Mouse (Mus musculus): ENCODE measurements at regions not wholly inside any gene's neighbourhood (a gene's known extent, or its start where the extent isn't known, plus 50 kb on each side); places are given as distances from the start of the nearest gene placed in this dataset.

DNA sequence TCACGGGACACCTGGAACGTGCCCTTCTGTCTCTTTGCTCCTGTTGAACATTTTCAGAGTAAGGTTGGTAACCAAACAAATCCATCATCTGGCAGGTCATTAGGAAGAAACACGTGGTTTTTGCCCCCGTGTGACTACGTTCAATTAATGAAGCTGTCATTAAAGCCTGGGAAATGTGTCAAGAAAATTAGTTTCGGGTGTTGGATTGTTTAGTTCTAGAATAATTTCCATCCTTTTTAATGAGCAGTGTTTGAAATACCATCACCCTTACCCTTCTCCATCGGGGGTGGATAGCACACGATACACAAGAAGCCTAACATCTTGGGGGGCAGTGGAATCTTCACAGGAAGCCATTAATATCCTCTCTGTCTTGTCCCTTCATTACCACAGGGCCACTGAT lies 107.7 kb downstream of the Far1 start:
- no peaks in the 10 kb centered on the region for H3K4me1 ChIP-seq (replicated peaks; ENCODE audit: control insufficient read depth, insufficient read depth, low read length)
- H3K9ac ChIP-seq (ENCODE audit: low read length), result no peak overlapping the region
- no peak overlapping the region for H3K4me3 ChIP-seq (ENCODE audit: low read length)
- 42% methylated on average over 8 of the region's 8 CpGs for WGBS
- H3K36me3 ChIP-seq (ENCODE audit: control insufficient read depth, insufficient read depth, low read length), result no peaks in the 10 kb centered on the region
- no peak for ATAC-seq (ENCODE audit: low read depth)
- no peak overlapping the region for H3K27ac ChIP-seq (ENCODE audit: low read length)
- H3K4me2 ChIP-seq (ENCODE audit: low read depth, low read length), result no peak overlapping the region
- no peaks in the 10 kb centered on the region for H3K27me3 ChIP-seq (ENCODE audit: control insufficient read depth, insufficient read depth, low read depth, low read length)
- no peaks in the 10 kb centered on the region for H3K9me3 ChIP-seq (ENCODE audit: control insufficient read depth, low read length)

DNA sequence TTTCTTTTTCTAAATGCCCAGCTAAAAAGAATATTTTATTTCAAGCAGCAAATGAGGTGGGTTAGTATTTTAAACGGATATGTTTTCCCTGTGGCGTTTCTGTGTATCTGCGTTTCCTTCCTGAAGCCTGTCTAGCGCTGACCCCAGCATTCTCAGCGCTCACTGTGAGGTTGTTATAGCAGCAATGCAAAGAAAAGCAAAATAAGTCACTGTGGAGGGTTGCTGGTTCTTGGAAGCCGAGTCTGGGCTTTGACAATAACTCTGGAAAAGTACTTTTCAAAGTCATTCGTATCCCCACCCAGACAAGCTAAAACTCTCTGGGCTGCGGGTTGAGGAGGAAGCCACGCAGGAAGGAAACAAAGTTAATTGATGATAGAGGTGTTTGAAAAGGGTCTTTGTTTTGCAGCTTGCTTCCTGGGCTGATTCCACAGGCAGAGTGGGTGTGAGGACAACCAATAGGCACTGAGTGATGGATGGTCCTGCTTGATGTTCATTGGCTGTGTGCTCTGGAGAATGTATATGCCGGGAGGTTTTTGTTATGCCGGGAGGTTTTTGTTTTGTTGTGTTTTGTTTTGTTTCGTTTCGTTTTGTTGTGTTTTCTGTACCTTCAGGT lies 108.4 kb downstream of the Far1 start:
- no peak overlapping the region for H3K27ac ChIP-seq (ENCODE audit: low read length)
- no peaks in the 10 kb centered on the region for H3K9me3 ChIP-seq (ENCODE audit: control insufficient read depth, low read length)
- no peak for ATAC-seq (ENCODE audit: low read depth)
- no peak overlapping the region for H3K4me3 ChIP-seq (ENCODE audit: low read length)
- no peaks in the 10 kb centered on the region for H3K27me3 ChIP-seq (ENCODE audit: control insufficient read depth, insufficient read depth, low read depth, low read length)
- H3K4me2 ChIP-seq (ENCODE audit: low read depth, low read length), result 0 out of 2 replicates have a peak overlapping the region, but pooled peaks have one; percentile 9
- no peak overlapping the region for H3K9ac ChIP-seq (ENCODE audit: low read length)
- WGBS, result 48% methylated on average over 13 of the region's 13 CpGs
- H3K36me3 ChIP-seq (ENCODE audit: control insufficient read depth, insufficient read depth, low read length), result no peaks in the 10 kb centered on the region
- no peaks in the 10 kb centered on the region for H3K4me1 ChIP-seq (replicated peaks; ENCODE audit: control insufficient read depth, insufficient read depth, low read length)

DNA sequence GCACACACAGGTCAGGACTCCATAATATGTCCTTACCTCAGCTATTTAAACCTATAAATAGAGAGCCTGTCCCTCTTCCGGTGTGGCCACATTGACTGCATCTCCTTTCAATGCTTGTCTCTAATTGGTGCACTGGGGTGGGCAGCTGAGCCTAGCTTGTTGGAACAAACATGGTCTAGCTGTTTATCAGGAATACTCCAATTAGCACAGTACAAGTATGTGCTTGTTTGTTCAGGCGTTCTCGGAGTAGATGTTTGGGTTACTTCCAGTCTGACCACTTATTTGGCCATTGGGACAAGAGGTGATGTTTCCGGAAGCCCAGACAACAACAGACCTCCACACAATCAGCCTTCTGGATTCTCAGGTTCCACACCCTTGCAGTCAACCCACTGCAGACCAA lies 109.7 kb downstream of the Far1 start:
- H3K4me3 ChIP-seq (ENCODE audit: low read length), result no peak overlapping the region
- no peak overlapping the region for H3K9ac ChIP-seq (ENCODE audit: low read length)
- H3K36me3 ChIP-seq (ENCODE audit: control insufficient read depth, insufficient read depth, low read length), result no peaks in the 10 kb centered on the region
- WGBS, result 54% methylated on average over 4 of the region's 4 CpGs
- H3K4me2 ChIP-seq (ENCODE audit: low read depth, low read length), result no peak overlapping the region
- ATAC-seq (ENCODE audit: low read depth), result no peak
- H3K27ac ChIP-seq (ENCODE audit: low read length), result no peak overlapping the region
- H3K4me1 ChIP-seq (replicated peaks; ENCODE audit: control insufficient read depth, insufficient read depth, low read length), result no peaks in the 10 kb centered on the region
- H3K9me3 ChIP-seq (ENCODE audit: control insufficient read depth, low read length), result no peaks in the 10 kb centered on the region
- no peaks in the 10 kb centered on the region for H3K27me3 ChIP-seq (ENCODE audit: control insufficient read depth, insufficient read depth, low read depth, low read length)

DNA sequence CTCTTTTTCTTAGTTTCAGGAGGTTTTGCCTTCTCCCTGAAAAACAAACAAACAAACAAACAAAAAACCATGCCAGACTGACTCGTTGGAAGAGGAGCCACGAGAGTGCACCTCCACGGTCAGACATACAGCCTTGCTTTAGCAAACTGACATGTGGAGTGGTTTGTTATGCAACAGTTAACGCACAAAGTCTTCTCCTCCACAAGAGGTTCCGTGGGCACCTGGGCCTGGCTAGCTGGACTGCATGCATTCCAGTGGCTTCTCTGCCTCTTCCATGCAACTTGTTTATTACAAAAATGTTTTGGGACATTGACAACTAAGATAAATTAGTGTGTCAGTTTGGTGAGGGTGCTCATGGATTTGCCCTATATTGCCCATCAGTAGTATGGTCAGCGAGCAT lies 110.3 kb downstream of the Far1 start:
- Histone ChIP-seq H3K36me3 (ENCODE audit: control insufficient read depth, insufficient read depth, low read length) (no peaks in the 10 kb centered on the region), H3K4me2 (ENCODE audit: low read depth, low read length) (no peak overlapping the region), H3K27ac (ENCODE audit: low read length) (no peak overlapping the region), H3K4me1 (replicated peaks; ENCODE audit: control insufficient read depth, insufficient read depth, low read length) (no peaks in the 10 kb centered on the region), H3K4me3 (ENCODE audit: low read length) (no peak overlapping the region), H3K27me3 (ENCODE audit: control insufficient read depth, insufficient read depth, low read depth, low read length) (no peaks in the 10 kb centered on the region), H3K9me3 (ENCODE audit: control insufficient read depth, low read length) (no peaks in the 10 kb centered on the region), H3K9ac (ENCODE audit: low read length) (no peak overlapping the region)
- ATAC-seq (ENCODE audit: low read depth), result no peak
- WGBS, result 73% methylated on average over 6 of the region's 6 CpGs

DNA sequence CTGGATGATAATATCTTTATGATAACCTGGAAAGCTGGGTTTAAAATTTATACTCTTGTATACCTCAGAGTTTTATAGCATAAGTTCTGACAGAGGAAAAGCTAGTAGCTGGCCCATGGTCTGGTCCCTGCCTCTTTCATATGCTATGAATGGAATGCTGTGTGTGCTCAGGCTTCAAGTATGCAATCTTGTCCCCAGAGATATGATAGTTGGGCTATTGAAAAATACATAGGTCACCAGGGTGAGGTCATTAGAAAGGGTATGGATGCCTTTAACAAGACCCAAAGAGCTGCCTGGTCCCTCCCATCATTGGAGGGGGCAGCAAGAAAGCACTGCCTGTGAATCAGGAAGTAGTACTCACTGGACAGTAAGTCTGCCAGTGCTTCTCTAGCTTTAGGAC lies 113.1 kb downstream of the Far1 start:
- no peak overlapping the region for H3K27ac ChIP-seq (ENCODE audit: low read length)
- no peak for ATAC-seq (ENCODE audit: low read depth)
- no peak overlapping the region for H3K4me3 ChIP-seq (ENCODE audit: low read length)
- H3K36me3 ChIP-seq (ENCODE audit: control insufficient read depth, insufficient read depth, low read length), result no peaks in the 10 kb centered on the region
- no peak overlapping the region for H3K4me2 ChIP-seq (ENCODE audit: low read depth, low read length)
- H3K9ac ChIP-seq (ENCODE audit: low read length), result no peak overlapping the region
- H3K4me1 ChIP-seq (replicated peaks; ENCODE audit: control insufficient read depth, insufficient read depth, low read length), result no peaks in the 10 kb centered on the region
- no peaks in the 10 kb centered on the region for H3K9me3 ChIP-seq (ENCODE audit: control insufficient read depth, low read length)
- H3K27me3 ChIP-seq (ENCODE audit: control insufficient read depth, insufficient read depth, low read depth, low read length), result no peaks in the 10 kb centered on the region

DNA sequence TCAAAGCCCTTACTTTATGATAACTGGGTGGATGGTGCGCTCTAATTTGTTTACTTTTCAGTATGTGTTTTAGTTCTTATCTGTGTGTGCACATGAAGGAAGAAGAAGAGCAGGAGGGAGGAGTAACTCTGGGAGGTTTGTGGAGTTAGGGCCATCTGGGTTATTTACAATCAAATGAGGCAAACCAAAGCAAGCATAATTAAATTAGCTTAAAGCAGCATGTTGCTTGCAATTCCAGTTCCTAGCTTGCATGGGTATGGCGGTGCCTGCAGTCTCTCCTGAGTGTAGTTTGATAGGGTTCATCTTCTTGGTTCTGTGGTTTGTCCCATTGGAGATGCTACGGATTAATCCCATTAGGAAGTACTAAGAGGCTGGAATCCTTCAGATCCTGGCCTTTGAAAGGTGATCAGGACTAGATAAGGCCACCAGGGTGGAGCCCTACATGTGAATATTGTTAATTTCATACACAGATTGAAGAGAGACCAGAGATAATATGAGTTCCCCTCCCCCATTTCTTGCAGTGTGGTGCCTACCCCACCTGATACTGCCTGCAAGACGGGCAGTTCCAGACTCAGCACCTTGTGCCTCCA lies 123.5 kb downstream of the Far1 start:
- Histone ChIP-seq H3K9me3 (ENCODE audit: control insufficient read depth, low read length) (no peaks in the 10 kb centered on the region), H3K9ac (ENCODE audit: low read length) (no peak overlapping the region), H3K36me3 (ENCODE audit: control insufficient read depth, insufficient read depth, low read length) (no peaks in the 10 kb centered on the region), H3K27ac (ENCODE audit: low read length) (no peak overlapping the region), H3K27me3 (ENCODE audit: control insufficient read depth, insufficient read depth, low read depth, low read length) (no peaks in the 10 kb centered on the region), H3K4me3 (ENCODE audit: low read length) (no peak overlapping the region), H3K4me2 (ENCODE audit: low read depth, low read length) (no peak overlapping the region), H3K4me1 (replicated peaks; ENCODE audit: control insufficient read depth, insufficient read depth, low read length) (no peaks in the 10 kb centered on the region)
- ATAC-seq (ENCODE audit: low read depth), result no peak
- 66% methylated on average over 4 of the region's 4 CpGs for WGBS

DNA sequence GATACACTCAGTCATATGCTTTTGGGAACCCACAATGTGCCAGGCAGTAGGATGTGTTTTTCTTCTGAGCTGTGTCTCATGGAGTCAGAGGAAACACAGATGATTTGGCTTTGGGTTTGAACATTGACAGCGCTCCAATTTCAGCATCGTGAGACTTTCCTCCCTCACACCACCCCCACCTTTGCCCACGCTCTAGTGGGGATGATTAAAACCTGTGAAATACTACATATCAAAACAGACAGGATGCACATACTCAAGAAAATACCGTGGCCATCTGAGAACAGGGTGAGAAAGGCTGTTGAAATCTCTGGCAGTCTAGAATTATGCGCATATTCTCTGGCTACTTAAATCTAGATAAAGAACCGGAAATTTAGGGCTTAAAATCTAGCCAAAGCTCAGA lies 124.5 kb downstream of the Far1 start:
- no peaks in the 10 kb centered on the region for H3K36me3 ChIP-seq (ENCODE audit: control insufficient read depth, insufficient read depth, low read length)
- H3K9me3 ChIP-seq (ENCODE audit: control insufficient read depth, low read length), result no peaks in the 10 kb centered on the region
- no peak overlapping the region for H3K27ac ChIP-seq (ENCODE audit: low read length)
- no peak for ATAC-seq (ENCODE audit: low read depth)
- no peak overlapping the region for H3K4me3 ChIP-seq (ENCODE audit: low read length)
- no peaks in the 10 kb centered on the region for H3K27me3 ChIP-seq (ENCODE audit: control insufficient read depth, insufficient read depth, low read depth, low read length)
- WGBS, result 68% methylated on average over 6 of the region's 6 CpGs
- H3K9ac ChIP-seq (ENCODE audit: low read length), result no peak overlapping the region
- H3K4me2 ChIP-seq (ENCODE audit: low read depth, low read length), result no peak overlapping the region
- H3K4me1 ChIP-seq (replicated peaks; ENCODE audit: control insufficient read depth, insufficient read depth, low read length), result no peaks in the 10 kb centered on the region

DNA sequence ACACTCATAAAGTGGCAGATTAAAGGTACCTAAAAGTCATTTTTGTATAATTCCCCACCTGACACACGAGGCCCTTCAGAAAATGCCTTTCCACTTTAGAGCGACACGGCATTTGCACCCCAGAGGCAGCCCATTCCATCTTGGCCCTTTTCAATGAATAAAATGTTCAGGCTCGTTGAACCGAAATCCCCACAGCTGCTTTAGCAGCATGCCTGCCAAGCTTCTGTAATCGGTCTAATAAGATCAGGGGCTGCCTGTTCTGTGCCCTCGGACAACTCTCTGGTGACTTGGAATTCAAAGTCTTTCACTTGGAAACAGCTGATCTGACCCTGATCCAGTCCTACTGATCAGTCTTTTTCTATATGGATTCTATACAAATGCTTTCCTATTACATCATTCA lies 123.3 kb upstream of the Spon1 start:
- WGBS, result 86% methylated on average over 7 of the region's 7 CpGs
- H3K36me3 ChIP-seq (ENCODE audit: control insufficient read depth, insufficient read depth, low read length), result no peaks in the 10 kb centered on the region
- no peak overlapping the region for H3K4me3 ChIP-seq (ENCODE audit: low read length)
- H3K27me3 ChIP-seq (ENCODE audit: control insufficient read depth, insufficient read depth, low read depth, low read length), result no peaks in the 10 kb centered on the region
- no peak overlapping the region for H3K27ac ChIP-seq (ENCODE audit: low read length)
- H3K4me1 ChIP-seq (replicated peaks; ENCODE audit: control insufficient read depth, insufficient read depth, low read length), result no peaks in the 10 kb centered on the region
- no peak for ATAC-seq (ENCODE audit: low read depth)
- no peak overlapping the region for H3K4me2 ChIP-seq (ENCODE audit: low read depth, low read length)
- H3K9me3 ChIP-seq (ENCODE audit: control insufficient read depth, low read length), result no peaks in the 10 kb centered on the region
- no peak overlapping the region for H3K9ac ChIP-seq (ENCODE audit: low read length)

DNA sequence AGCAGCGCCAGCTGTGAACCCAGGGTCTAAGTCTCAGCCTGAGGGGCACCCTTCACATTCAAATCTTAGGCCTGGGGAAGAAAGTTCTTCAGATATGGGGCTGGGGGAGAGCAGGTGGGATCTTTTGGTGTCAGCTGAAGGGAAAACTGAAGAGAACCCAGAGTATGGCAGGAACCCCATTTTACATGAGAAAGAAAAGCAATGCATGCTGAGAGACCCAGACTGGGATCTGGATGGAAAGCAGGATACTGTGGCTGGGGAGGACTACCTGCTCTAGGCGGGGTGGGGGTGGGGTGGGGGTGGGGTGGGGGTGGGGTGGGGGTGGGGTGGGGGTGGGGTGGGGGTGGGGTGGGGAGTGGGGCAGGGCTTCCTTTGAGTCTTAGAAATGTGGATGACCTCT lies 115.2 kb upstream of the Spon1 start:
- H3K9ac ChIP-seq (ENCODE audit: low read length), result no peak overlapping the region
- 60% methylated on average over 2 of the region's 2 CpGs for WGBS
- H3K27me3 ChIP-seq (ENCODE audit: control insufficient read depth, insufficient read depth, low read depth, low read length), result no peaks in the 10 kb centered on the region
- no peaks in the 10 kb centered on the region for H3K9me3 ChIP-seq (ENCODE audit: control insufficient read depth, low read length)
- H3K4me3 ChIP-seq (ENCODE audit: low read length), result no peak overlapping the region
- H3K36me3 ChIP-seq (ENCODE audit: control insufficient read depth, insufficient read depth, low read length), result no peaks in the 10 kb centered on the region
- no peak overlapping the region for H3K4me2 ChIP-seq (ENCODE audit: low read depth, low read length)
- no peak overlapping the region for H3K27ac ChIP-seq (ENCODE audit: low read length)
- ATAC-seq (ENCODE audit: low read depth), result no peak
- H3K4me1 ChIP-seq (replicated peaks; ENCODE audit: control insufficient read depth, insufficient read depth, low read length), result no peaks in the 10 kb centered on the region

DNA sequence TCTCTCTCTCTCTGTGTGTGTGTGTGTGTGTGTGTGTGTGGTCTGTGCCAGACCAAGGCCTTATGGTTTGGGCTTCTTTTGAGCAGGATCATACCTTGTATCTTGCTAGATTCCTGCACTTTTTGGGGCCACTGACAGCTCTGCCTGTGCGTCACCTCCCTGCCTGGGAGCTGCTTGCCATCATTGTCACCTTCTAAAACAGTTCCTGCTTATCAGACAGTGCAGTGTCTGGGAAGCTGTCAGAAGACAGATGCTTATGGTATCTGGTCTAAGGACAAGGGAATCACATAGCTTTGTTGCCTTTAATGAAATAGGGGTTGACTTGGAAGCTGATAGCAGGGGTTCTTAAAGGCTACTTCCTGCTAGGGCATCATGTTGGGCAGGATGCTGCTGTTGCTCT lies 114.1 kb upstream of the Spon1 start:
- Histone ChIP-seq H3K9me3 (ENCODE audit: control insufficient read depth, low read length) (no peaks in the 10 kb centered on the region), H3K36me3 (ENCODE audit: control insufficient read depth, insufficient read depth, low read length) (no peaks in the 10 kb centered on the region), H3K4me1 (replicated peaks; ENCODE audit: control insufficient read depth, insufficient read depth, low read length) (no peaks in the 10 kb centered on the region), H3K4me2 (ENCODE audit: low read depth, low read length) (no peak overlapping the region), H3K4me3 (ENCODE audit: low read length) (no peak overlapping the region), H3K27me3 (ENCODE audit: control insufficient read depth, insufficient read depth, low read depth, low read length) (no peaks in the 10 kb centered on the region), H3K9ac (ENCODE audit: low read length) (no peak overlapping the region), H3K27ac (ENCODE audit: low read length) (no peak overlapping the region)
- WGBS, result 63% methylated on average over 1 of the region's 1 CpGs
- no peak for ATAC-seq (ENCODE audit: low read depth)

Measured in lung, embryonic 16.5 days (tissue).